Mouse (Mus musculus) lung, adult 18-20 months (tissue): ENCODE results near the gene Map2.

ENCODE experiments used
- DNase-seq, 2 experiments: peaks; one replicate each; pipeline ENCODE4 v3.0.0; 2022; ENCODE audit warnings: mixed read lengths in 2 of 2

Gene Map2

DNA sequence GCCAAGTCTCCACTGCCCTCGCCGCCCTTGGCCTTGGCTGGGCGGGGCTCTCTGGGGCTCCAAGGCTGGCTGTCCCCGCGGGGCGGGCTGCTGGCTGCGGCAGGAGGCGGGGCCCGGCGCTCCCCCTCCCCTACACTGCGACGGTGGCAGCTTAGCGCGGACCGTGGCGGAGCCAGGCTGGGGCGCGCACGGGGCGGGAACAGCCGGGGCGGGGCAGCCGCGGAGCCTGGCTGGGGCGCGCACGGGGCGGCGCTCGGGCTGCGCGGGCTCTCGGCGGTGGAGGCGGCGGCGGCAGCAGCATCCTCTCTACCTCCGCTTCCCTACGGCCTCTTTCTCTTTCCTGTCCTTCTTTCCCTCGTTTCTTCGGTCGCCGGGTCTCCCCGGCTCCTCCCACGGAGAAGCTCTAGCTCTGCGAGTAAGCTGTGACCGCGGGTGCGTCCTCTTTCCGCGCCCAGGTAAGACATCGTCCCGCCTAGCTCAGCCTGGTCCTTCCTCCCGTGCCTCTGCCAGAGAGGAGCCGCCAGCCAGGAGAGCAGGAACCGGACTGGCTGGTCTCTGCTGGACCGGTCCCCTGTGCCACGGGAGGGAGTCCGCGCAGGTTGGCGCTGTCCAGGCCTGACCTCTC is at the start of gene Map2:
Gene Map2, plus strand, starts transcription at position 233 of the 625 bp plus-strand sequence.
- peak; percentile 86 to 91 for DNase-seq

GRCm38 (mm10) chr1:66133014-66133413 is 42.1 kb upstream of the Map2 start:
- peak; percentile 19 to 26 for DNase-seq

DNA sequence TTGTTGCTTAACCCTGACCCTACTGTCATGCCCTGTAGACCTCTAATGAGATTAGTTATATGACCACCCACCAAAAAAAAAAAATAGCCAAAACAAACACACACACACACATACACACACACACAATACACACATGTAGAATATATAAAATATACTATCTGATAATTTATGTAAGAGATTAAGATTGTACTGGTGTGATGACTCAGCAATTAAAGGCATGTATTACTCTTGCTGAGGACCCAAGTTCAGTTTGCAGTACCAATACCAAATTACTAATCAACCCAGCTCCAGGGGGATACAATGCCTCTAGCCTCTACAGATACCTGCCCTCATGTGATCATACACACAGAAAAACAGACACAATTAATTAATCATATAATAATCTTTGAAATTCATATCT is 39.7 kb upstream of the Map2 start:
- DNase-seq = no peak

DNA sequence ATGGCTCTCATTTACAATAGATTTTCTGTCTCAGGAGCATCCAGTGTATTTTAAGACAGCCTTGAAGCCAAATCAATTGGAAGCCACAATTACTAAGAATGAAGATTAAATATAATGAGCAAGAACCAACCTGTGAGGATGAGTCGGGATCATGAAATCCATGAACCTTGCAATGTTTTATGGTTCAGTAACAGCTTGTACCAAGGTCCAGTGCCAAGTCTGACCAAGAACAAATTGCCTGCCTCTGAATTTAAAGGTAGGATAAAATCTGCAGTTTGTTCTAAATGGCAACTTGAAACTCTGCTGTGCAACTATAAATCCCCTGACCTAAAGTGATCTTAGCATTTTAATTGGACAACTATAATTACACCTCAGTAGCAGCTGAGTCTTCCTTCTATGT is 34.4 kb upstream of the Map2 start:
- DNase-seq = no peak

DNA sequence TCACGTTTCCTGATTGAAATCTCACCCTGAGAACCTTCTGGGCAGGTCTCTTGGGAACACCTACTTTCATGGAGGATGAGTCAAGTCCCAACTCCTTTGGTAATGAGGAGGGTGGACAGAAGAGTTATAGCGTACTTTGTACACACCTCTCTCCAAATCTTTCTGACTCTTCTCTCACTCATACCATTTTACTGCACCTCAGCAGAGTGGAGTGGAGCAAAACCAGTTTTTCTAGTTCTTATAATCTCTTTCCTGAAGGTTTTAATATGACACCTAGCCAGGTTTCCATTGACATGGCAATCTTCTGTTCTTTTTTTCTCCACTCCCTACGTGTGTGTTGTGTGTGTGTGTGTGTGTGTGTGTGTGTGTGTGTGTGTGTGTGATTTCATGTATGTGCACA is 29.9 kb upstream of the Map2 start:
- DNase-seq = no peak

- no peak for DNase-seq
Observed at GRCm38 (mm10) chr1:66148825-66149514, 26.1 kb upstream of the Map2 start.

DNA sequence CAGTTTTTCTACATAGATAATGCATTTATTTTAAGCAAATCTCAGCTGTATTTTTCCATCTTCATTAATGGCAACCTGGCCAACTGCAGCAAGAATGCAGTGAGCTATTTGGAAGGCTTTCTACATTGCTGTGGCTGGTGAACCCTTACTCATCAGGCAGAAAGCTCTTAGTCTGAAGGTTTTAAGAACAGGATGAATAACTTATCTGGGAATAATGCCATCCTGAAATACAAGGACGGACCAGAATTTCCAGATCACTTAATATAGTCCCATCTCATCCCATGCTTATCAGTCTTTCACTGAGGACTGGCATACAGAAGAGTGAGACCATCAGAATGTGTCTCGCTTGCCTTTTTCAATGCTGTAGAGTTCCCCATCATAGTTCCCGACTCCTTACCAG is 24.3 kb upstream of the Map2 start:
- DNase-seq = no peak

DNA sequence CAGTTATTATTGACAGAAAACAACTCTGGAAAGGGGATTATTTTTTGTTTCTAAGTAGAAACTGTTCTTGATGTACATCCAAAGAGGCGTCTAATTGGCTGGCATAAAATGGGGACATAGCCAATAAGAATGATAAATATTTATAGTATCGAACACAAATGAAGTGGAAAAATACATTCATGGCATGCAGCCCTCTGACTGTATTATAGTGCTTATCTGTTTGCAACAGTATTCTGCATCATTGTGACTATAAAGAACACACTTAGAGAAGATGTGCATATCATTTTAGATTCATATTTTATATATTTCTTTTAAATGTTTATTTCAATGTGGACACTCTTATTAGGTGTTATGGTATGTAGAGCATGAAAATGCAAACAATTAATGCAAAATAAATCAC is 17.9 kb upstream of the Map2 start:
- DNase-seq = no peak

- DNase-seq = no peak
Observed at GRCm38 (mm10) chr1:66157589-66157988, 17.5 kb upstream of the Map2 start.

DNA sequence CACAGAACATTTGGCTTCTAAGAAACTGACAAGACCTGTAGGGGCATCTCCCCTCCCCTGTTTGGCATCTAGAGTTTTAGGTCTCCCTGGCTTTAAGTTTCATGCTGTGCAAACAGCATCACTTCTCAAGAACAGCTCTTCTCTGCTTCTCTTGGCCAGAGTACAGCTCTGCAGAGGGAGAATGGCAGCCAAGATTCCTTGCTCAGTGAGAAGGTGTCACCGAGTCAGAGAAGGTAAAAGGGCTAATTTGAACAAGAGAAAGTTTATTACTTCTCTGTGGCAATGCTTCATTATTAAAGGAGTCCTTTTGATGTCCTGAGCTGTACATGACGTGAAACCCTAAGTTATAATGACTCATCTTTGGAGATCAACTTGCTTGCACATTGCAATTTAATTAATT is 10.4 kb upstream of the Map2 start:
- no peak for DNase-seq

GRCm38 (mm10) chr1:66168722-66169121 is 6.4 kb upstream of the Map2 start:
- DNase-seq = no peak

DNA sequence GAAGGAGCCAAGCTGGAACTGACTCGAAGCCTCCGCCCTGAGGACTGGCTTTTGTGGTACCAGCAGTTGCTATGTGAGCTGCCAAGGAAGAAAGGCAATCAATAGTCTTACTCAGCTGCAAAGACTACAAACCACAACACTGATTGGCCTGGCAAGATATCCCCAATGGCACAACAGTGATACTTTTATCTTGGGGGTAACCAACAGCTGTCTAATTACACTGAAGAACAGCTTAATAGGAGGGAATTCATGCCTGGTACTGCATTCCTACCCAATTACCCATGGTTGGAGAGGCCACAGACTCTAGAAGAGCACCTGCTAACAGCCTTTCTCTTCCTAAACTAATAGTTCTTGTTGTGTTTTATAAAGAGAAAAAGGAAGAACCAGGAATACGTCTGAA is 2.9 kb upstream of the Map2 start:
- DNase-seq = no peak

- DNase-seq = no peak
Observed at GRCm38 (mm10) chr1:66173630-66174029, 1.4 kb upstream of the Map2 start.

DNA sequence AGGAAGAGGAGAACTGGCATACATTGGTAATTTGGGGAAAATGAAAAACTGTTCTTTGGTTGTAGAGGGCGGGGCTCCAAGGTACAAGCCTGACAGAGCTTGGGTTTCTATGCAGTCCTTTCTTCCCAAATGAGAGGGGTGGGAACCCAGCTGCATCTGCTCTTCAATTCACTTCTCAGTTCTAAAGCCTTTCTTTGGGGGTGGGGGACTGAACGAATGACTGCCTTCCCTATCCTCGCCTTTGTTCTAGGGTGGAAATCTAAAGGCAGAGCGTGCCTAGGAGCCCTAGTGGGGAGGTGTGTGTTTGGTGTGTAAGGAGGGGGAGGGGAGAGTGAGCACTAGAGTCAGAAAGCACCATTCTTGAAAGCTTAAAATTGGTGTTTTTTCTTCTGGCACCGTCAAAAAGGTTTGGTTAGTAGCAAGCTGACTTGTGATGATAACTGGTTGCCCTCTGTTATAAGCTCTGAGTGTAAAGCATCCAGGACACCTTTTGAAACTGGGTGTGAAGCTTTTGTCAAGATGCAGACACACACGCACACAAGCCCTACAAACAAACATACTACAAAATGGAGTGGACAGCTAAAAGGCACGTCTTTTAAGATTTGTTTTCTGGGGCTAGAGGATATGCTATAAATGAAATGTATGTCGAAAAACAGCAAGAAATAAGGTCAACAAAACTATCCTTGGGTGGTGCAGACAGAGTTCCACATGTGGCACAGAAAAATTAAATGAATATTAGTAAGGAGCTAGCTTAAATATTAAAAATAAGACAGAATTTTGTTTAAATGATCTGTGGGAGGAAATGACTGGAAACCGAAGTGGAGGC is 1.2 kb downstream of the Map2 start:
- DNase-seq = no peak

GRCm38 (mm10) chr1:66176838-66177105 is 1.7 kb downstream of the Map2 start:
- no peak for DNase-seq

GRCm38 (mm10) chr1:66177489-66178170 is 2.6 kb downstream of the Map2 start:
- no peak for DNase-seq

GRCm38 (mm10) chr1:66187016-66187681 is 12.1 kb downstream of the Map2 start:
- no peak for DNase-seq

DNA sequence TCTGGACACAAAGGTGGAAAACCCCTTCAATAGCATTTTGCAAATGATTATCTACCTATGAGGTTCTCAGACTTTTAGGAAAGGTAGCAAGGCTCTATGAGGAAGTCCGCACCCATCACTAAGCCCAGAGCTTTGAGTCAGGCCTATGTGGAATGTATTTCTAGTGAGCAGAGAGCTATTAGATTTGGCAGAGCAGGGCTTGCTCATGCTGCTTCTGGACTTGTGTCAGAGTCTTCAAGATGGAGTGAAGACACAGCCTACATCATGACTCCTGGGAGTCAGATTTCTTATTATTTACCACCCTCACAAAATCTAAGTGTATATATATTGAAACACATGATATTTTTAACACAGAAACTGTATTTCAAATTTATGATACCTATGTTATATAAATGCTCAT is 17.3 kb downstream of the Map2 start:
- DNase-seq = no peak

DNA sequence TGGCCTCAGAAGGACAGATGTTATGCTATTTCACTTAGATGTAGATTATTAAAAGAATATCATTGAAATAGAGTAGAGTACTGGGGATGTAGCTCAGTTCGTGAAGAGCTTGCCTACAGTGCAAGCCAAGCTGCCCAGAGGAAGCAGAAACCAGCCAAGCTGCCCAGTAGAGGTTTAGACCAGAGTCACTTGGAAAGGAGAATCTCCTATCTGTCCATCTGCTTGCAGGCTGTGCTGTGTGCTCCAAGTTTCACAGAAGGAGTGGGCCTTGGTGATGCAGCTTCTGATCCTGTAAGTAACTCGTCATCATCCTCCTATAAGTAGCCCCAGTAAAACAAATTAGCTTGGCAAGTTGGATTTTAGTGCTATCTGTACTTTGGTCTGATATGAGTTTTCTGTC is 17.8 kb downstream of the Map2 start:
- DNase-seq = no peak

- DNase-seq = no peak
Observed at GRCm38 (mm10) chr1:66195040-66195726, 20.1 kb downstream of the Map2 start.

DNA sequence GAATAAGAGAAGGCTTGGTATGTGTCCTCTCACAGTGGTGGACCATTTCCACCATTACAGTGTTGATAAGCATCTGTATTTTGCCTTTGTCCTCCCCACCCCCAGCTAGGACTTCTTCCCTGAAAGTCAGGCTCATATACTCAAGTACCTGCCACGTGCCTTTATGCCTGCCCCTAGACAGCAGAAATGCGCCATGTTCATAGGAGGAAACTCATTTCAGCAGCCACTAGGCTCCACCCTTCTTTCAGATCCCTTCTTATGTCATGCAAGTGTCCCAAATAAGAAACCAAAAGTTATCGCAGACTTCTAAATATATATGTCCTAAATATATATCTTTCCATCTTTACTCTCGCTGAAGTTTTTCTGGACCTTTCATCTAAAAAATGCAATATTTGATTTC is 21.2 kb downstream of the Map2 start:
- no peak for DNase-seq

- DNase-seq = no peak
Observed at GRCm38 (mm10) chr1:66196716-66197115, 21.6 kb downstream of the Map2 start.
